Mouse (Mus musculus) limb, embryonic 15.5 days (tissue): ENCODE results near the gene Selenot. TPM values are rescaled to one million over a fixed set of nuclear protein-coding genes. Genes with fewer than 3 reads are reported as not detected.

Source experiments
- polyA plus RNA-seq: library from polyadenylated mRNA; unstranded; fragments of >200 nt; fragmentation: Nextera tagmentation; extraction: Ambion mirVana; gene quantifications from 2 replicates; pipeline ENCODE4 v1.2.1, GENCODE M21; 2015

Gene Selenot
- polyA plus RNA-seq, 1 experiment from 2014 or later = 15.7 TPM

Other genes with a start within 250 kb of the Selenot start
- 9.6 and 9.7 TPM in 2 replicates for gene Tsc22d2, start 161.9 kb upstream of the Selenot start, polyA plus RNA-seq
- 46.8 and 49.6 TPM in 2 replicates for gene Eif2a, start 50.8 kb upstream of the Selenot start, polyA plus RNA-seq
- gene Serp1, start 50.7 kb upstream of the Selenot start, polyA plus RNA-seq = 191 and 192 TPM in 2 replicates
- gene Erich6, start 60.6 kb downstream of the Selenot start, polyA plus RNA-seq = 0.06 TPM in 1 of 2 replicates, not detected in the other
- gene Siah2, start 115.8 kb downstream of the Selenot start, polyA plus RNA-seq = 3.7 and 5.6 TPM in 2 replicates
- gene Mindy4b-ps, start 245.7 kb downstream of the Selenot start, polyA plus RNA-seq = not detected in 2 replicates